Mouse (Mus musculus): ENCODE data around the gene Fbxo22. TPM values are rescaled to one million over a fixed set of nuclear protein-coding genes. Genes with fewer than 3 reads are reported as not detected.

Fbxo22 gene
- polyA plus RNA-seq, 1 experiment, result 12.2 TPM

- DNase-seq, result no peak
- WGBS, result 26% methylated on average over 5 of the region's 5 CpGs
- H3K4me1 ChIP-seq (replicated peaks; ENCODE audit: control insufficient read depth, insufficient read depth, low read length), result no peaks in the 10 kb centered on the region
- H3K27me3 ChIP-seq (ENCODE audit: control insufficient read depth, insufficient read depth, low read length), result no peaks in the 10 kb centered on the region
- no peaks in the 10 kb centered on the region for H3K36me3 ChIP-seq (ENCODE audit: control insufficient read depth, insufficient read depth, low read length)
- TF ChIP-seq POLR2A (IDR thresholded peaks at IDR 0.05; ENCODE audit: control insufficient read depth, extremely low read depth, insufficient read depth, low read length, poor library complexity) (no peak), CTCF (IDR thresholded peaks at IDR 0.05; ENCODE audit: borderline replicate concordance, control insufficient read depth, extremely low read depth, insufficient read depth, low read length, poor library complexity) (no peak)
- H3K27ac ChIP-seq (ENCODE audit: control insufficient read depth, insufficient read depth, low read length), result no peak overlapping the region
- H3K4me3 ChIP-seq (ENCODE audit: control insufficient read depth, insufficient read depth, low read length), result no peak overlapping the region
These were observed 63.3 kb downstream of the Fbxo22 start for GRCm38 (mm10) chr9:55271960-55272560.

- no peaks in the 10 kb centered on the region for H3K27me3 ChIP-seq (ENCODE audit: control insufficient read depth, insufficient read depth, low read length)
- H3K4me1 ChIP-seq (replicated peaks; ENCODE audit: control insufficient read depth, insufficient read depth, low read length), result no peaks in the 10 kb centered on the region
- TF ChIP-seq POLR2A (IDR thresholded peaks at IDR 0.05; ENCODE audit: control insufficient read depth, extremely low read depth, insufficient read depth, low read length, poor library complexity) (no peak), CTCF (IDR thresholded peaks at IDR 0.05; ENCODE audit: borderline replicate concordance, control insufficient read depth, extremely low read depth, insufficient read depth, low read length, poor library complexity) (no peak)
- no peak for DNase-seq
- no peak overlapping the region for H3K27ac ChIP-seq (ENCODE audit: control insufficient read depth, insufficient read depth, low read length)
- WGBS, result 89% methylated on average over 4 of the region's 4 CpGs
- no peaks in the 10 kb centered on the region for H3K36me3 ChIP-seq (ENCODE audit: control insufficient read depth, insufficient read depth, low read length)
- no peak overlapping the region for H3K4me3 ChIP-seq (ENCODE audit: control insufficient read depth, insufficient read depth, low read length)
These were observed 65.2 kb downstream of the Fbxo22 start for GRCm38 (mm10) chr9:55273906-55274305.

Other genes with a start within 250 kb of the Fbxo22 start
- gene Chrna5, start 228.0 kb upstream of the Fbxo22 start, polyA plus RNA-seq (2012; rRNA removed), result 0.13 and 0.14 TPM in 2 replicates
- 0.09 TPM in 2 replicates for gene Chrna3, start 182.4 kb upstream of the Fbxo22 start, polyA plus RNA-seq (2012; rRNA removed)
- gene Chrnb4, start 160.1 kb upstream of the Fbxo22 start, polyA plus RNA-seq (2012; rRNA removed), result 0.39 and 0.57 TPM in 2 replicates
- 9.7 and 12.2 TPM in 2 replicates for gene Ube2q2, start 60.1 kb upstream of the Fbxo22 start, polyA plus RNA-seq (2012; rRNA removed)
- 6.3 and 7.3 TPM in 2 replicates for gene Nrg4, start 117.9 kb downstream of the Fbxo22 start, polyA plus RNA-seq (2012; rRNA removed)
- gene Tmem266, start 118.0 kb downstream of the Fbxo22 start, polyA plus RNA-seq (2012; rRNA removed), result 0.56 and 1.00 TPM in 2 replicates

Data from thymus, adult 2 months (tissue).